Mouse (Mus musculus): ENCODE measurements at regions not wholly inside any gene's neighbourhood (a gene's known extent, or its start where the extent isn't known, plus 50 kb on each side); places are given as distances from the start of the nearest gene placed in this dataset.

DNA sequence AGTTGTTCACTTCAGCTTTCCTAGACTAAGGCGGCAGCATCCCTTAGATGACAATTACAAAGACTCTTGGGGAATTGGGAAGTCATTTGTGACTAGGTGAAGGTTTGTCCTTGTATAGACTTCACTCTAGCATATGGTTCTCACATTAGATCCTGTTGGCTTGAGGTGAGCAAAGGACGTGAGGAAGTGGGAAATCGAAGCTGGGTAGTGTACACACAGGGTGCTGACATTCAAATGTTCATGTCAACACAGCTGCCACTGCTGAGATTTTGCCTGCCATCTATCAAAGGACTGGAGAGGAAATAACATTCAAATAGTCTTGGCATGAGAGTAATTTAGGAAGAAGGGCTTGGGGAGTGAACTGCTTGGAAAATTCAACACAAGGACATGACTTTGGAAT is 124.0 kb upstream of the Cypt12 start:
- WGBS = 36% methylated on average over 3 of the region's 3 CpGs
- peak; percentile 58 for ATAC-seq

GRCm38 (mm10) chr3:17824662-17825061 is 123.5 kb upstream of the Cypt12 start:
- peaks cover 4% of the 10 kb centered on the region for H3K4me1 ChIP-seq (replicated peaks; ENCODE audit: control insufficient read depth, insufficient read depth, low read length)
- ATAC-seq = peak; percentile 27; the same call in 1 of the 2 replicates
- no peak overlapping the region for H3K9ac ChIP-seq (replicated peaks; ENCODE audit: low read depth, low read length)
- H3K27me3 ChIP-seq (replicated peaks; ENCODE audit: control insufficient read depth, insufficient read depth, low read length) = no peaks in the 10 kb centered on the region
- H3K36me3 ChIP-seq (ENCODE audit: control insufficient read depth, insufficient read depth) = no peaks in the 10 kb centered on the region
- H3K4me2 ChIP-seq (ENCODE audit: low read length) = no peak overlapping the region
- WGBS = 45% methylated on average over 4 of the region's 4 CpGs
- H3K27ac ChIP-seq (ENCODE audit: low read length) = no peak overlapping the region
- H3K9me3 ChIP-seq (ENCODE audit: control insufficient read depth, low read length) = no peaks in the 10 kb centered on the region
- no peak overlapping the region for H3K4me3 ChIP-seq (replicated peaks; ENCODE audit: low read length)

More for the DNA sequence above, 124.0 kb upstream of the Cypt12 start:
- Histone ChIP-seq H3K27ac (ENCODE audit: low read length) (no peak overlapping the region; the same call in 1 of the 2 replicates), H3K4me1 (replicated peaks; ENCODE audit: control insufficient read depth, insufficient read depth, low read length) (peaks cover 4% of the 10 kb centered on the region), H3K9ac (replicated peaks; ENCODE audit: low read depth, low read length) (no peak overlapping the region), H3K9me3 (ENCODE audit: control insufficient read depth, low read length) (no peaks in the 10 kb centered on the region), H3K36me3 (ENCODE audit: control insufficient read depth, insufficient read depth) (no peaks in the 10 kb centered on the region), H3K4me2 (ENCODE audit: low read length) (no peak overlapping the region), H3K4me3 (replicated peaks; ENCODE audit: low read length) (no peak overlapping the region), H3K27me3 (replicated peaks; ENCODE audit: control insufficient read depth, insufficient read depth, low read length) (no peaks in the 10 kb centered on the region)

GRCm38 (mm10) chr3:17825254-17825890 is 122.8 kb upstream of the Cypt12 start:
- Histone ChIP-seq H3K4me2 (ENCODE audit: low read length) (no peak overlapping the region), H3K9me3 (ENCODE audit: control insufficient read depth, low read length) (no peaks in the 10 kb centered on the region), H3K27ac (ENCODE audit: low read length) (no peak overlapping the region), H3K27me3 (replicated peaks; ENCODE audit: control insufficient read depth, insufficient read depth, low read length) (no peaks in the 10 kb centered on the region), H3K36me3 (ENCODE audit: control insufficient read depth, insufficient read depth) (no peaks in the 10 kb centered on the region), H3K4me3 (replicated peaks; ENCODE audit: low read length) (no peak overlapping the region), H3K4me1 (replicated peaks; ENCODE audit: control insufficient read depth, insufficient read depth, low read length) (peaks cover 4% of the 10 kb centered on the region), H3K9ac (replicated peaks; ENCODE audit: low read depth, low read length) (no peak overlapping the region)
- ATAC-seq = no peak
- 82% methylated on average over 3 of the region's 3 CpGs for WGBS

GRCm38 (mm10) chr3:17834706-17835105 is 113.5 kb upstream of the Cypt12 start:
- Histone ChIP-seq H3K36me3 (ENCODE audit: control insufficient read depth, insufficient read depth) (no peaks in the 10 kb centered on the region), H3K27ac (ENCODE audit: low read length) (no peak overlapping the region), H3K27me3 (replicated peaks; ENCODE audit: control insufficient read depth, insufficient read depth, low read length) (no peaks in the 10 kb centered on the region), H3K4me2 (ENCODE audit: low read length) (no peak overlapping the region), H3K4me3 (replicated peaks; ENCODE audit: low read length) (no peak overlapping the region), H3K9ac (replicated peaks; ENCODE audit: low read depth, low read length) (no peak overlapping the region), H3K4me1 (replicated peaks; ENCODE audit: control insufficient read depth, insufficient read depth, low read length) (no peaks in the 10 kb centered on the region), H3K9me3 (ENCODE audit: control insufficient read depth, low read length) (no peaks in the 10 kb centered on the region)
- ATAC-seq = no peak; the same call in 1 of the 2 replicates
- WGBS = 60% methylated on average over 1 of the region's 1 CpGs

DNA sequence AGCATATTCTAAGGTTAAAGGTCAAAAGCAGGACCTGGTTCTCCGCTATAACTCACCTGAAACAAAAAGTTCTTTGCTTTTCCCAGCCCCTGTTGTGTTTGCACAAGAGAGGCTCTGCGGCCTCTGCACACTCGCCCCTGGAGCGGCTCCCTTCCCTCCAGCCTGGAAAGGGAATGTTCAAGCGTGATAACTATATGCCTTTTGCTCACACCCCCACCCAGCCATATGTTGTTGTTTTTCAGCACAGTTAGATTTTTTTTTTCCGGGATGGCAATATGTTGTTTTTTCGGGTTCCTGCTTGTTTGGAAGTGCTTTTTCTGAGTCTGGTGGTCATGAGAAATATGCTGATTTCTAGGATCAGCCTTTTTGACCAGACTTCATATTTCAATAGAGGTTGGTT is 100.6 kb upstream of the Cypt12 start:
- H3K9ac ChIP-seq (replicated peaks; ENCODE audit: low read depth, low read length) = no peak overlapping the region
- H3K4me2 ChIP-seq (ENCODE audit: low read length) = no peak overlapping the region
- 61% methylated on average over 7 of the region's 7 CpGs for WGBS
- peak; percentile 96 for ATAC-seq
- no peaks in the 10 kb centered on the region for H3K27me3 ChIP-seq (replicated peaks; ENCODE audit: control insufficient read depth, insufficient read depth, low read length)
- peak overlapping the region; percentile 71 for H3K27ac ChIP-seq (ENCODE audit: low read length)
- H3K9me3 ChIP-seq (ENCODE audit: control insufficient read depth, low read length) = no peaks in the 10 kb centered on the region
- H3K4me3 ChIP-seq (replicated peaks; ENCODE audit: low read length) = no peak overlapping the region
- H3K36me3 ChIP-seq (ENCODE audit: control insufficient read depth, insufficient read depth) = no peaks in the 10 kb centered on the region
- no peaks in the 10 kb centered on the region for H3K4me1 ChIP-seq (replicated peaks; ENCODE audit: control insufficient read depth, insufficient read depth, low read length)

GRCm38 (mm10) chr3:17848181-17848580 is 100.0 kb upstream of the Cypt12 start:
- no peak overlapping the region for H3K27ac ChIP-seq (ENCODE audit: low read length)
- ATAC-seq = no peak; the same call in 1 of the 2 replicates

DNA sequence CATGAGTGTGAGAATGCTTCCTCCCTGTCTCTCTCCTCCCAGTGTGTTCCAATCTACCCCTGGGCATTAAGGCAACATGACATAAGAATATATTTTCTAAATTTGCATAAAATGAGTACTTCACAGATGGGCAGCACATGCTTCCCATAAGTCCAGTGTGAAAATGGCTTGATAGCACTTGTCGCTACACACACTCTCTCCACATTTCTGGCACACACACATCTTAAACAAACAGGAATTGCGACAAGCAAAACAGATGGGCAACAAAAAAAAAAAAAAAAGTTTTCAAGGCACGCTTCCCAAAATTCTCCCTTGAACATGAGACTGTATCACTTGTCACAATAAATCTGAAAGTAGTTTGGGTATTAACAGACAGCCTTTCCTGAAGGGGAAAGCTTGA is 85.8 kb upstream of the Cypt12 start:
- H3K4me3 ChIP-seq (replicated peaks; ENCODE audit: low read length) = no peak overlapping the region
- no peak overlapping the region for H3K27ac ChIP-seq (ENCODE audit: low read length)
- no peaks in the 10 kb centered on the region for H3K9me3 ChIP-seq (ENCODE audit: control insufficient read depth, low read length)
- ATAC-seq = peak; percentile 86
- peaks cover 11% of the 10 kb centered on the region for H3K4me1 ChIP-seq (replicated peaks; ENCODE audit: control insufficient read depth, insufficient read depth, low read length)
- no peak overlapping the region for H3K9ac ChIP-seq (replicated peaks; ENCODE audit: low read depth, low read length)
- H3K36me3 ChIP-seq (ENCODE audit: control insufficient read depth, insufficient read depth) = no peaks in the 10 kb centered on the region
- H3K4me2 ChIP-seq (ENCODE audit: low read length) = no peak overlapping the region
- H3K27me3 ChIP-seq (replicated peaks; ENCODE audit: control insufficient read depth, insufficient read depth, low read length) = no peaks in the 10 kb centered on the region
- 57% methylated on average over 3 of the region's 3 CpGs for WGBS

More at GRCm38 (mm10) chr3:17848181-17848580, 100.0 kb upstream of the Cypt12 start:
- H3K36me3 ChIP-seq (ENCODE audit: control insufficient read depth, insufficient read depth) = no peaks in the 10 kb centered on the region
- H3K27me3 ChIP-seq (replicated peaks; ENCODE audit: control insufficient read depth, insufficient read depth, low read length) = no peaks in the 10 kb centered on the region
- H3K4me1 ChIP-seq (replicated peaks; ENCODE audit: control insufficient read depth, insufficient read depth, low read length) = no peaks in the 10 kb centered on the region
- no peak overlapping the region for H3K4me2 ChIP-seq (ENCODE audit: low read length)
- no peaks in the 10 kb centered on the region for H3K9me3 ChIP-seq (ENCODE audit: control insufficient read depth, low read length)
- H3K9ac ChIP-seq (replicated peaks; ENCODE audit: low read depth, low read length) = no peak overlapping the region
- H3K4me3 ChIP-seq (replicated peaks; ENCODE audit: low read length) = no peak overlapping the region

GRCm38 (mm10) chr3:17865112-17865511 is 83.1 kb upstream of the Cypt12 start:
- no peaks in the 10 kb centered on the region for H3K9me3 ChIP-seq (ENCODE audit: control insufficient read depth, low read length)
- H3K4me3 ChIP-seq (replicated peaks; ENCODE audit: low read length) = no peak overlapping the region
- no peaks in the 10 kb centered on the region for H3K36me3 ChIP-seq (ENCODE audit: control insufficient read depth, insufficient read depth)
- peak; percentile 53 for ATAC-seq
- no peak overlapping the region for H3K4me2 ChIP-seq (ENCODE audit: low read length)
- H3K9ac ChIP-seq (replicated peaks; ENCODE audit: low read depth, low read length) = no peak overlapping the region
- peak overlapping the region; percentile 17; the same call in 1 of the 2 replicates for H3K27ac ChIP-seq (ENCODE audit: low read length)
- peaks cover 11% of the 10 kb centered on the region for H3K4me1 ChIP-seq (replicated peaks; ENCODE audit: control insufficient read depth, insufficient read depth, low read length)
- 28% methylated on average over 4 of the region's 4 CpGs for WGBS
- H3K27me3 ChIP-seq (replicated peaks; ENCODE audit: control insufficient read depth, insufficient read depth, low read length) = no peaks in the 10 kb centered on the region

- Histone ChIP-seq H3K27me3 (replicated peaks; ENCODE audit: control insufficient read depth, insufficient read depth, low read length) (no peaks in the 10 kb centered on the region), H3K27ac (ENCODE audit: low read length) (no peak overlapping the region), H3K4me2 (ENCODE audit: low read length) (no peak overlapping the region), H3K36me3 (ENCODE audit: control insufficient read depth, insufficient read depth) (no peaks in the 10 kb centered on the region), H3K4me3 (replicated peaks; ENCODE audit: low read length) (no peak overlapping the region), H3K4me1 (replicated peaks; ENCODE audit: control insufficient read depth, insufficient read depth, low read length) (peaks cover 5% of the 10 kb centered on the region; the same call in 1 of the 2 replicates), H3K9me3 (ENCODE audit: control insufficient read depth, low read length) (no peaks in the 10 kb centered on the region), H3K9ac (replicated peaks; ENCODE audit: low read depth, low read length) (no peak overlapping the region)
- WGBS = 51% methylated on average over 4 of the region's 4 CpGs
- ATAC-seq = peak; percentile 95
Measured at GRCm38 (mm10) chr3:17870895-17871482, 77.2 kb upstream of the Cypt12 start.

Measured in forebrain, embryonic 16.5 days (tissue).